Mouse (Mus musculus) megakaryocyte-erythroid progenitor cell, adult 5-6 weeks (primary cell): ENCODE measurements around the gene Shisa2. TPM values are rescaled to one million over a fixed set of nuclear protein-coding genes. Genes with fewer than 3 reads are reported as not detected.
"Not testable (repeated sequence)": the region's sequence is repeated elsewhere in the genome, so short reads cannot be mapped to it uniquely, and the experiment has no call there.

Source experiments
- ATAC-seq: replicated peaks from 2 replicates; pipeline ENCODE4 v1.8.0; 2016; ENCODE audit warnings: mild to moderate bottlenecking, inconsistent platforms; ENCODE audit not compliant: severe bottlenecking, poor library complexity, low FRiP score, low TSS enrichment
- total RNA-seq, 2 experiments: library from RNA; stranded (forward) in 1 of 2; stranded (reverse) in 1 of 2; fragments of 200-1000, 215-1000 nt in 1 of 2; fragments of >200 nt in 1 of 2; fragmentation: Nextera tagmentation in 1 of 2; gene quantifications; 2 replicates each; pipeline ENCODE4 v1.2.3; 2014 to 2017

The Shisa2 gene
- total RNA-seq (2014; fragmentation: Nextera tagmentation) = not detected in 2 replicates
- 0.34 TPM in 1 of 2 replicates, not detected in the other for total RNA-seq (2017)

DNA sequence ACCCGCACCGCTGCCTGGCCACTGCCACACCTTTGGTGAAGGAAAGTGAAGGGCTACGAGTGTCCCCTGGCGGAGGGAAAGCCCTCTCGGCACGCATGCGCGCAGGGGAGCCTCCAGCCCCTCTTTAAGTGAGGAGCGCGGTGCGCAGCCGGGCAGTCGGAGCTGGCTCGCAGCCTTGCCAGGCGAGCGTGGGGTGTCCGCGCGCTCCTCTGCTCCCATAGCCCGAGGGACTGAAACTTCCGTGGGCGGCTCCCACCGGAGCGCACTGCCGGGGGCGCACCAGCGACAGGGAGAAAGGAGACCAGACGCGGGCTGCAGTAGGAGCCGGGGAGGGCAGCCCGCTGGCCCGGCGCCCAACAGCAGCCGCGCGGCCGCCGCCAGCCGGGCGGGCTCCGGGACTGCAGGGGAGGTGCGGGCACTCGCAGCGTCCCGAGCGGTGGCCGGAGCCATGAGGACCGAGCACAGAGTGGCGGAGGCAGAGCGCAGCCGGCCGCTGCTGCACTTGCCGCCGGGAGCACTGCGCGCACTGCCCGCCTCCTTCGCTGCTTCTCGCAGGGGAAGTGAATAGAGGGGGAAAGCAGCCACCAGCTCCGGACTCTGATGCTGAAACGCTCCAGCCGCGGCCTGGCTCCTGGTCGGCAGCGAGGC, at the start of gene Shisa2:
Gene Shisa2, plus strand, starts transcription at position 151 of the 648 bp plus-strand sequence.
- peak; percentile 30; the same call in 1 of the 2 replicates for ATAC-seq

- ATAC-seq = no peak
Observed at GRCm38 (mm10) chr14:59576385-59576784, 48.7 kb upstream of the Shisa2 start.

- ATAC-seq = peak; percentile 67
Observed at GRCm38 (mm10) chr14:59590614-59591013, 34.5 kb upstream of the Shisa2 start.

DNA sequence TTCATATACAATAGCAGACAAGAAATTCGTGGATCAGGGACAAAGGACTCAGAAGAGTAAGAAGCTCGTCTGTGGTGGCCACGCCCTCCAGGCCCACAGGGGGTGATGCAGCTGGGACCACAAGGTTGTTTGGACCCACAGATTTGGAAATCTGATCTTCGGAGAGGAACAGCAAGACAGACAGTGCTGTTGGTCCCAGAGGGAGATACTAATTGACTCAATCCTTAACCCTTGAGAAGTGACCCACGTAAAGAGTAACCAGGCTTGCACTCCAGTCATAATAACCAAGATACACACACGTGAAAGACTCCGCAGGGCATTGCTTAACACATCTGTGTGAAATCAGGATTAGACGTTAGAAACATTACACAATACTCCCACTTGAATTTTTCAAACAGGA, 33.2 kb upstream of the Shisa2 start:
- no peak for ATAC-seq

- ATAC-seq = no peak
Observed at GRCm38 (mm10) chr14:59592593-59592992, 32.5 kb upstream of the Shisa2 start.

- ATAC-seq = no peak
Observed at GRCm38 (mm10) chr14:59594988-59595387, 30.1 kb upstream of the Shisa2 start.

- ATAC-seq = peak; percentile 89
Observed at GRCm38 (mm10) chr14:59597398-59598259, 27.5 kb upstream of the Shisa2 start, which contains the start of gene Cdadc1. Gene Cdadc1 (minus strand): TSS chr14:59597959.

DNA sequence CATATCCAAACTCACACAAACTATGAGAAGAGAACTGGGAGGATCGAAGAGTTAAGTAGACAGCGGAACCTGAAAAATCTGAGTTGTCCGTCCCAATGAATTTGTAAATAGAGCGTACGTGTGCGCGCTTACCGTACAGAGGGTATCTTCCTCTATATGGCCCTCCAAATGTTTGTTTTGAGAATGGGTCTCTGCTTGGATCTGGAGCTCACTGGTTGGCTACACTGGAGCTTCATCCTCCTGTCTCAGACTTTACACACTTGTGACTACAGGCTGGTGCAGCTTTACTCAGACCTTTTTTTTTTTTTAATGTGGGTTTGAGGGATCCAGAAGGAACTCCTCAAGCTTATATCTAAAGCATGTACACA, 26.9 kb upstream of the Shisa2 start:
- peak; percentile 19; the same call in 1 of the 2 replicates for ATAC-seq

GRCm38 (mm10) chr14:59604002-59604645, 21.0 kb upstream of the Shisa2 start:
- ATAC-seq = peak; percentile 62

DNA sequence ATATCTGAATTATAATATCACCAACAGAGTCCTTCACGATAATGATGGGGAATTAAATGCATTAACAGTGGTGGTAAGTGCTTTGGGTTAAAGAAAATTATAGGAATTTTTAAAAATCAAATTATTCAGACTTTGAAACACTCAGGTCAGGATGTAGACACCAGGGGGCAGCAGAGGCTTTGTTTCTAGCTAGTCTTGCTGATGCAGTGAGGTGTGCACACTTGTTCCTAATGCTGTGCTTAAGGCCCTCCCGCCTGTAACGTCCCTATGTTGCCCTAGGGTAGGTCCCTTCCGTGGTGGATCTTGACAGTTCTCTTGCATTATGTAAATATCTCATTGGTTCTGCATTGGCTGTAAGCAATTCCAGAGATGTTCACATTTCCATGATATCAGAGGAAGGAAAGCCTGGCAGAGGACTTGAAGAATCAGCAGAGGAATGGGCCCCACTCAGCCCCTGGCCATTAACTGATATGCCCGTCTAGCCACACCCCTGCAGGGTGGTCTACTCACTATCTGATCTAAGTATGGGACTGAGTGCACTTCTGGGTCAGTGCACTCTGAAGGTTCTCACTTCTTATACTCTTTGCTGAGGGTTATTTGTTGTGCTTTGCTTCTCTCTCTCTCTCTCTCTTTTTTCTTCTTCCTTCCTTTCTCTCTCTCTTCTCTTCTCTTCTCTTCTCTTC, 19.3 kb upstream of the Shisa2 start:
- ATAC-seq = peak; percentile 92

- no peak for ATAC-seq
Observed at GRCm38 (mm10) chr14:59607021-59607420, 18.1 kb upstream of the Shisa2 start.

GRCm38 (mm10) chr14:59612920-59613625, 12.0 kb upstream of the Shisa2 start:
- ATAC-seq = peak; percentile 59; the same call in 1 of the 2 replicates

GRCm38 (mm10) chr14:59614149-59614548, 11.0 kb upstream of the Shisa2 start:
- not testable (repeated sequence) for ATAC-seq

DNA sequence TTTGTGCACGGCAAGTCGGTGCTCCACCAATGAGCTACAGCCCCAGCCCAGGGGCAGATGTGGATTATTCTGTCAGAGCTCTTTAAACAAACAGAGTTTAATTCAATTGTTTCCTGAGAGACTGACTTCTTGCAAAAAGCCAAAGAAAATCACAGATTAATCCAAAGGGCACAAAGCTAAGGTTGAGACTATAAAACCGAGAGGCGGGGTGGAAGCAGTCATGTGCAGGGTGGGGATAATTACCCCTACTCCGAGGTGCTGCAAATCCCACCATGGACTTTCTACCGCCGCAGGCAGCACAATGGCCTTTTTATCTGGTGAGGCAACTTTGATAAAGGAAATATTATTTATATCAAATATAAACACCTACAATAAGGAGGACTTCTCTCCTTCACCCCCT, 8.3 kb upstream of the Shisa2 start:
- ATAC-seq = no peak

DNA sequence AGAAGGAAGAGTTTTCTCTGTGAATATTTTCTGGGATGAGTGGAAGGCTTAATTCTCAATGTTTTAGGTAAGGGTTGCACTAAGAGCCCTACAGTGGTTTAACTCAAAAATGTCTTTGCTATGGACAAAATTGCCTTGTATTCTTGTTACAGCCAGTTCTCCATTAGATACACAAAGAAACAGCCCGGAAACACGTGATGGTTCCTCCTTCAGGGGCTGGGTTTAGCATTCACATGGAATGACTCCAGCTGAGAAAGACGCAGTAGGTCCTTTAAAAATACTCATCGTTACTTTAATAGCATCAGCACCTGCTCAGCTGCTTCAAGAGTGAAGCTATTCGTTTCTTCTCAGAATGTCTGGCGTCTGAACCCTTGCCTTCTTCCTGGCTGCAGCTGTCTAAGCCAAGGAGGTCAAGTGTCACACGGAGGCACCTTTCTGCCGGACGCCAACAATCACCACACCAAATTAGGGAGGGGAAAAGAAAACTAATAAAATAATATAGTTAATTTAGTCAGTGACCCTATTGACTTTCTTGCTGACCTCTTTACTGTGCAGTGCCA, 702 bp upstream of the Shisa2 start:
- ATAC-seq = no peak

DNA sequence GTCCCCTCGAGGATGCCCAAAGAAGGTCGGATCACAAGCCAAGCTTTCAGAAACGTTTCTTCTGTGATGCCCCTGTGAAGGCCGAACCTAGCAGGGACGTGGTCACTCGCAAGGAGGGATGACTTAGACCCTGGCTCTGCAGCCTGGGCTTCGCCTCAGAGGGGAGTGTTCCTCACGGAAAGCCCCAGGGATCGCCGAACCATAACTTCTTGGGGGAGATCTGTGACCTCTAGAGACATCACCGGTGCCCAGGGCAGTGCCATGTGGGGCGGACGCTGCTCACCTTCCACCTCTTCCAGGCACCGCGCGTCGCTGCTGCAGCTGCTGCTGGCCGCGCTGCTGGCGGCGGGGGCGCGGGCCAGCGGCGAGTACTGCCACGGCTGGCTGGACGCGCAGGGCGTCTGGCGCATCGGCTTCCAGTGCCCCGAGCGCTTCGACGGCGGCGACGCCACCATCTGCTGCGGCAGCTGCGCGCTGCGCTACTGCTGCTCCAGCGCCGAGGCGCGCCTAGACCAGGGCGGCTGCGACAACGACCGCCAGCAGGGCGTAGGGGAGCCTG, 777 bp downstream of the Shisa2 start:
- ATAC-seq = 0 out of 2 replicates have a peak, but pooled peaks have one; percentile 10

DNA sequence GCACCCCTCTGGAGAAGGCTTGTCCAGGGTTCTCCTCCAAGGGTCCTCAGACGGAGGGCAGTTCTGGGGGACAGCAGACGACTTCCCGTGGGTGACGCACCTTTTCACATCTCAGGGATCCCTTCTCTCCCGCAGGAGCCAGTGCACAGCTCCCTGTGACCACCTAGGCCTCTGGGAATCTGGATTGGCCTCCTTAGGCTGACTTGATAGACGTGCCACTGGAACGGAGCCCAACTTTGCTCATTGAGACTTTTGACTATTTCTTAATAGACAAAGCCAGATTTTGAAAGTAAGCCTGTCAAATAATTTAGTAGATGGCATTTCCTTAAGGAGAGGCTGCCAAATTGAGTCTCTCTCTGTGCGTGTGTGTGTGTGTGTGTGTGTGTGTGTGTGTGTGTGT, 1.6 kb downstream of the Shisa2 start:
- ATAC-seq = no peak

DNA sequence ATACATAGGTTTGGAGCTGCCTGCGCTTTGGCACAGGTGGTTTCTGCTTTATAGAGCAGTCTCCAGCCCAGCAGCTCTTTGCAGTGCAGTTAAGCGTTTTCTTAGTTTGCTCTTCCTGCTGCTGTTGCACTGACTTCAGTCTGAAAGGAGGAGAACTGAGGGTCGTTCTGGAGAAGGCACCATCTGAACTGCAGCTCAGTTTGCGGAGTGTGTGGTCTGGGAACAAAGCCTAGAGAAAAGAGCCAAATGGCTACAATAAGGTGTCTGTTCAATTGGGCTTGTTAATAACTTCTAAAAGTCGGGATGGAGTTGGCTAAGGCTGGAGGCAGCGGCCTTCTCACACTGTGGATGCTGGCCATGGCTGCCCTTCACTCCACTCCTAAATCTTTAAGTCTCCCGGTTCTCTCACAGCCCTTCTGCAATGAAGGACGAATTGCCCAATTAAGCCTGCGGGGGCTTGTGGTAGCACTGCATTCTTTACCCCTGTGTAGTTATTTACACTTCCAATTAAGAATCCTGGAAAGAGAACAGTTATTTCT, 2.1 kb downstream of the Shisa2 start:
- ATAC-seq = no peak
